Mouse (Mus musculus) lung, embryonic 16.5 days (tissue): ENCODE measurements around the gene Sctr. TPM values are rescaled to one million over a fixed set of nuclear protein-coding genes. Genes with fewer than 3 reads are reported as not detected.

Experiments used
- ATAC-seq: fragments of 200-750 bp; cut with Nextera tagmentation; 2 replicates; pipeline ENCODE4 v1.8.0; 2017; ENCODE audit warnings: low read depth, mild to moderate bottlenecking, moderate library complexity
- H3K27ac ChIP-seq: fragments of 300-500 bp; sonication (generic); 2 replicates; pipeline ENCODE4 v1.5.1; 2014; ENCODE audit warnings: mild to moderate bottlenecking, control low read depth, low read length
- H3K27me3 ChIP-seq: fragments of 300-500 bp; sonication (generic); 2 replicates; pipeline ENCODE4 v1.6.1; 2014; ENCODE audit warnings: low read depth, low read length, mixed read lengths; ENCODE audit not compliant: control insufficient read depth, insufficient read depth
- H3K36me3 ChIP-seq: fragments of 300-500 bp; sonication (generic); 2 replicates; pipeline ENCODE4 v1.6.1; 2014; ENCODE audit warnings: low read length; ENCODE audit not compliant: control insufficient read depth, insufficient read depth
- H3K4me1 ChIP-seq: fragments of 300-500 bp; sonication (generic); replicated peaks from 2 replicates; pipeline ENCODE4 v1.6.1; 2014; ENCODE audit warnings: low read length, mixed read lengths; ENCODE audit not compliant: control insufficient read depth, insufficient read depth
- H3K4me2 ChIP-seq: fragments of 300-500 bp; sonication (generic); 2 replicates; pipeline ENCODE4 v1.6.1; 2014; ENCODE audit warnings: low read depth, low read length, control low read depth
- H3K4me3 ChIP-seq: fragments of 300-500 bp; sonication (generic); 2 replicates; pipeline ENCODE4 v1.5.1; 2014; ENCODE audit warnings: mild to moderate bottlenecking, low read length, control low read depth
- H3K9ac ChIP-seq: fragments of 300-500 bp; sonication (generic); 2 replicates; pipeline ENCODE4 v1.6.1; 2014; ENCODE audit warnings: low read length, control low read depth
- H3K9me3 ChIP-seq: fragments of 300-500 bp; sonication (generic); 2 replicates; pipeline ENCODE4 v1.6.1; 2016; ENCODE audit warnings: low read length; ENCODE audit not compliant: control insufficient read depth
- WGBS: fragments of 180-500 bp; shearing (Covaris S2); extraction: QIAGEN DNeasy Blood & Tissue Kit; methylation state at CpG from one replicate; pipeline ENCODE4 v1.1.7; 2014; 5-methylcytosine and 5-hydroxymethylcytosine counted together
- polyA plus RNA-seq: library from polyadenylated mRNA; unstranded; fragments of >200 nt; fragmentation: Nextera tagmentation; extraction: Ambion mirVana; gene quantifications from 2 replicates; pipeline ENCODE4 v1.2.1, GENCODE M21; 2015

The Sctr gene
- polyA plus RNA-seq, 1 experiment from 2014 or later: 0.16 TPM

- WGBS: 75% methylated on average over 17 of the region's 17 CpGs
- ATAC-seq: no peak
These were observed 15.3 kb downstream of the Sctr start for GRCm38 (mm10) chr1:120021951-120022350.

GRCm38 (mm10) chr1:120024331-120025049 is 17.8 kb downstream of the Sctr start:
- ATAC-seq: no peak
- Histone ChIP-seq H3K27me3 (no peaks in the 10 kb centered on the region), H3K9ac (no peak overlapping the region), H3K36me3 (no peaks in the 10 kb centered on the region), H3K27ac (no peak overlapping the region), H3K9me3 (no peaks in the 10 kb centered on the region), H3K4me1 (peaks cover 3% of the 10 kb centered on the region), H3K4me3 (no peak overlapping the region), H3K4me2 (no peak overlapping the region)
- 35% methylated on average over 10 of the region's 10 CpGs for WGBS

More at GRCm38 (mm10) chr1:120021951-120022350, 15.3 kb downstream of the Sctr start:
- H3K9ac ChIP-seq: no peak overlapping the region
- H3K9me3 ChIP-seq: no peaks in the 10 kb centered on the region
- no peaks in the 10 kb centered on the region for H3K27me3 ChIP-seq
- no peaks in the 10 kb centered on the region for H3K4me1 ChIP-seq
- H3K36me3 ChIP-seq: no peaks in the 10 kb centered on the region
- H3K27ac ChIP-seq: no peak overlapping the region
- no peak overlapping the region for H3K4me2 ChIP-seq
- H3K4me3 ChIP-seq: no peak overlapping the region

- no peak for ATAC-seq
- WGBS: 3% methylated on average over 2 of the region's 2 CpGs
- no peaks in the 10 kb centered on the region for H3K36me3 ChIP-seq
- H3K4me3 ChIP-seq: no peak overlapping the region
- H3K4me1 ChIP-seq: peaks cover 3% of the 10 kb centered on the region
- no peaks in the 10 kb centered on the region for H3K27me3 ChIP-seq
- H3K4me2 ChIP-seq: no peak overlapping the region
- no peak overlapping the region for H3K9ac ChIP-seq
- H3K27ac ChIP-seq: no peak overlapping the region
- no peaks in the 10 kb centered on the region for H3K9me3 ChIP-seq
These were observed 18.4 kb downstream of the Sctr start for GRCm38 (mm10) chr1:120025050-120025439.

- Histone ChIP-seq H3K27me3 (no peaks in the 10 kb centered on the region), H3K27ac (no peak overlapping the region), H3K9ac (no peak overlapping the region), H3K4me2 (no peak overlapping the region), H3K4me1 (peaks cover 3% of the 10 kb centered on the region), H3K4me3 (no peak overlapping the region), H3K36me3 (no peaks in the 10 kb centered on the region), H3K9me3 (no peaks in the 10 kb centered on the region)
- WGBS: 39% methylated on average over 4 of the region's 4 CpGs
- ATAC-seq: peak; percentile 66
These were observed 21.0 kb downstream of the Sctr start for GRCm38 (mm10) chr1:120027693-120028092.

GRCm38 (mm10) chr1:120030474-120030873 is 23.8 kb downstream of the Sctr start:
- H3K27ac ChIP-seq: no peak overlapping the region
- no peaks in the 10 kb centered on the region for H3K9me3 ChIP-seq
- no peak overlapping the region for H3K4me3 ChIP-seq
- no peaks in the 10 kb centered on the region for H3K36me3 ChIP-seq
- H3K27me3 ChIP-seq: no peaks in the 10 kb centered on the region
- WGBS: 74% methylated on average over 3 of the region's 3 CpGs
- H3K9ac ChIP-seq: no peak overlapping the region
- ATAC-seq: no peak
- peaks cover 3% of the 10 kb centered on the region for H3K4me1 ChIP-seq
- no peak overlapping the region for H3K4me2 ChIP-seq

- Histone ChIP-seq H3K4me2 (no peak overlapping the region), H3K9ac (no peak overlapping the region), H3K27ac (no peak overlapping the region), H3K4me1 (no peaks in the 10 kb centered on the region; the same call in 1 of the 2 replicates), H3K36me3 (no peaks in the 10 kb centered on the region), H3K27me3 (no peaks in the 10 kb centered on the region), H3K4me3 (no peak overlapping the region), H3K9me3 (no peaks in the 10 kb centered on the region)
- ATAC-seq: peak; percentile 84
- 34% methylated on average over 10 of the region's 10 CpGs for WGBS
These were observed 26.2 kb downstream of the Sctr start for GRCm38 (mm10) chr1:120032804-120033468.

GRCm38 (mm10) chr1:120033469-120033854 is 26.8 kb downstream of the Sctr start:
- Histone ChIP-seq H3K27ac (no peak overlapping the region), H3K36me3 (no peaks in the 10 kb centered on the region), H3K27me3 (no peaks in the 10 kb centered on the region), H3K9ac (no peak overlapping the region), H3K4me2 (no peak overlapping the region), H3K4me3 (no peak overlapping the region), H3K9me3 (no peaks in the 10 kb centered on the region), H3K4me1 (no peaks in the 10 kb centered on the region; the same call in 1 of the 2 replicates)
- ATAC-seq: peak; percentile 21; the same call in 1 of the 2 replicates
- 63% methylated on average over 2 of the region's 2 CpGs for WGBS

- H3K27ac ChIP-seq: no peak overlapping the region
- no peak overlapping the region for H3K4me3 ChIP-seq
- ATAC-seq: no peak
- no peaks in the 10 kb centered on the region for H3K9me3 ChIP-seq
- H3K36me3 ChIP-seq: no peaks in the 10 kb centered on the region
- H3K4me1 ChIP-seq: no peaks in the 10 kb centered on the region; the same call in 1 of the 2 replicates
- no peak overlapping the region for H3K4me2 ChIP-seq
- no peak overlapping the region for H3K9ac ChIP-seq
- WGBS: 46% methylated on average over 1 of the region's 1 CpGs
- H3K27me3 ChIP-seq: no peaks in the 10 kb centered on the region
These were observed 28.1 kb downstream of the Sctr start for GRCm38 (mm10) chr1:120034793-120035192.

GRCm38 (mm10) chr1:120035456-120036034 is 28.9 kb downstream of the Sctr start:
- Histone ChIP-seq H3K27me3 (no peaks in the 10 kb centered on the region), H3K36me3 (no peaks in the 10 kb centered on the region), H3K4me1 (no peaks in the 10 kb centered on the region; the same call in 1 of the 2 replicates), H3K9me3 (no peaks in the 10 kb centered on the region), H3K4me3 (no peak overlapping the region), H3K27ac (no peak overlapping the region), H3K9ac (no peak overlapping the region), H3K4me2 (no peak overlapping the region)
- ATAC-seq: no peak
- 68% methylated on average over 7 of the region's 7 CpGs for WGBS
